Mouse (Mus musculus) CH12.LX (cell line): ENCODE results near the gene Rdh11.

Experiments
- CHD2 ChIP-seq: IDR thresholded peaks from 2 replicates; pipeline ENCODE4 v1.6.1; 2011; ENCODE audit warnings: low read length, improper control_type of control experiment
- CTCF ChIP-seq, 2 experiments: IDR thresholded peaks in 1 of 2; conservative IDR thresholded peaks in 1 of 2; 2 replicates each; pipeline ENCODE4 v1.5.1; 2011 to 2012; ENCODE audit warnings: low read depth in 2 of 2, low read length in 2 of 2, improper control_type of control experiment in 1 of 2, inconsistent platforms in 1 of 2, mild to moderate bottlenecking in 1 of 2, moderate library complexity in 1 of 2
- ELF1 ChIP-seq: IDR thresholded peaks from 2 replicates; pipeline ENCODE4 v1.6.1; 2014; ENCODE audit warnings: low read depth, mild to moderate bottlenecking, inconsistent platforms, low read length, improper control_type of control experiment
- EP300 ChIP-seq: IDR thresholded peaks from 2 replicates; pipeline ENCODE4 v1.6.1; 2011; ENCODE audit warnings: low read length, improper control_type of control experiment
- GABPA ChIP-seq: IDR thresholded peaks from 2 replicates; pipeline ENCODE4 v1.6.1; 2012; ENCODE audit warnings: low read depth, low read length, improper control_type of control experiment, inconsistent platforms; ENCODE audit not compliant: insufficient replicate concordance
- JUND ChIP-seq: conservative IDR thresholded peaks from 2 replicates; pipeline ENCODE4 v1.6.1; 2011; ENCODE audit warnings: low read depth, low read length, improper control_type of control experiment
- MYC ChIP-seq: IDR thresholded peaks from 2 replicates; pipeline ENCODE4 v1.6.1; 2011; ENCODE audit warnings: low read depth, mild to moderate bottlenecking, improper control_type of control experiment, low read length
- POLR2A ChIP-seq: IDR thresholded peaks from 2 replicates; pipeline ENCODE4 v1.6.1; 2011; ENCODE audit warnings: low read depth, mild to moderate bottlenecking, improper control_type of control experiment, low read length
- RAD21 ChIP-seq: IDR thresholded peaks from 2 replicates; pipeline ENCODE4 v1.6.1; 2011; ENCODE audit warnings: low read depth, mild to moderate bottlenecking, low read length, improper control_type of control experiment, moderate library complexity

- no peak for TF ChIP-seq JUND
- TF ChIP-seq CTCF (conservative IDR thresholded peaks at IDR 0.05 in 1 of 2, IDR thresholded peaks at IDR 0.05 in 1 of 2; ENCODE audit: low read depth in 2 of 2, low read length in 2 of 2) = no peak
- no peak for TF ChIP-seq GABPA
- TF ChIP-seq EP300 = no peak
- no peak for TF ChIP-seq MYC
- TF ChIP-seq ELF1 = no peak
- no peak for TF ChIP-seq POLR2A
- TF ChIP-seq RAD21 = no peak
- TF ChIP-seq CHD2 = no peak
Observed at GRCm38 (mm10) chr12:79141384-79141783, 50.7 kb downstream of the Rdh11 start.
